Mouse (Mus musculus) intestine, postnatal 0 days (tissue): ENCODE results near the gene Defb7. TPM values are rescaled to one million over a fixed set of nuclear protein-coding genes. Genes with fewer than 3 reads are reported as not detected.

Experiments used
- ATAC-seq: fragments of 200-750 bp; cut with Nextera tagmentation; 2 replicates; pipeline ENCODE4 v1.8.0; 2017; ENCODE audit warnings: mild to moderate bottlenecking, moderate TSS enrichment, moderate library complexity
- H3K27ac ChIP-seq: fragments of 300-500 bp; sonication (generic); 2 replicates; pipeline ENCODE4 v1.5.1; 2014; ENCODE audit warnings: mild to moderate bottlenecking, low read depth, low read length, moderate library complexity
- H3K27me3 ChIP-seq: fragments of 300-500 bp; sonication (generic); replicated peaks from 2 replicates; pipeline ENCODE4 v1.6.1; 2014; ENCODE audit warnings: low read length, mixed read lengths; ENCODE audit not compliant: control insufficient read depth, insufficient read depth
- H3K36me3 ChIP-seq: fragments of 300-500 bp; sonication (generic); 2 replicates; pipeline ENCODE4 v1.6.1; 2014; ENCODE audit warnings: mild to moderate bottlenecking, moderate library complexity; ENCODE audit not compliant: control insufficient read depth, insufficient read depth
- H3K4me1 ChIP-seq: fragments of 300-500 bp; sonication (generic); replicated peaks from 2 replicates; pipeline ENCODE4 v1.6.1; 2014; ENCODE audit warnings: antibody characterized with exemption, low read length, mixed read lengths; ENCODE audit not compliant: control insufficient read depth, insufficient read depth
- H3K4me2 ChIP-seq: fragments of 300-500 bp; sonication (generic); replicated peaks from 2 replicates; pipeline ENCODE4 v1.6.1; 2014; ENCODE audit warnings: low read depth, mild to moderate bottlenecking, moderate library complexity
- H3K4me3 ChIP-seq: fragments of 300-500 bp; sonication (generic); 2 replicates; pipeline ENCODE4 v1.5.1; 2014; ENCODE audit warnings: low read depth, low read length
- H3K9ac ChIP-seq: fragments of 300-500 bp; sonication (generic); 2 replicates; pipeline ENCODE4 v1.6.1; 2014; ENCODE audit warnings: mild to moderate bottlenecking, low read depth, low read length
- H3K9me3 ChIP-seq: fragments of 300-500 bp; sonication (generic); 2 replicates; pipeline ENCODE4 v1.6.1; 2016; ENCODE audit warnings: mixed run types; ENCODE audit not compliant: control insufficient read depth
- CTCF ChIP-seq: sonication (generic); IDR thresholded peaks from 2 replicates; pipeline ENCODE4 v1.5.1; 2016; ENCODE audit warnings: low read depth, mild to moderate bottlenecking, control low read depth, antibody characterized with exemption, moderate library complexity
- WGBS: fragments of 180-500 bp; shearing (Covaris S2); extraction: QIAGEN DNeasy Blood & Tissue Kit; methylation state at CpG from one replicate; pipeline ENCODE4 v1.1.7; 2014; 5-methylcytosine and 5-hydroxymethylcytosine counted together
- polyA plus RNA-seq: library from polyadenylated mRNA; unstranded; fragments of >200 nt; fragmentation: Nextera tagmentation; extraction: Ambion mirVana; gene quantifications from 2 replicates; pipeline ENCODE4 v1.2.1, GENCODE M21; 2015

Defb7 gene
- polyA plus RNA-seq, result not detected in 2 replicates

DNA sequence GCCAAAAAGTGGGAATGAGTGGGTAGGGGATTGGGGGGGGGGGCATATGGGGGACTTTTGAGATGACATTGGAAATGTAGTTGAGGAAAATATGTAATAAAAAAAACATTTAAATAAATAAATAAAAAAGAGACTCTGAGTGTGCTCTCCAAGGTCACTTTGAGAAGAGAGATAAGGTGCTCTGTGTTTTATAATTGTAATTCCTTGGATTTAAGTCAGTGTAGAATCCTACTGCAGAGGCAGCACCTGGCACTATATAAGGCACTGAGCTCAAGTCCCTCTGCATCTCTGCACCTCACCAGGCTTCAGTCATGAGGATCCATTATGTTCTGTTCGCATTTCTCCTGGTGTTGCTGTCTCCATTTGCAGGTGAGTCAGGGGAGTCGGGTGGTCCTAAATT, at the start of gene Defb7:
Gene Defb7 (plus strand): TSS at position 301 of the 400 bp plus-strand sequence.
- Histone ChIP-seq H3K27ac (no peak within 1 kb of the TSS), H3K4me1 (no peaks in the 10 kb centered on the region), H3K4me2 (no peak within 1 kb of the TSS), H3K9ac (no peak within 1 kb of the TSS), H3K27me3 (no peaks in the 10 kb centered on the region), H3K36me3 (no peaks in the 10 kb centered on the region), H3K9me3 (no peaks in the 10 kb centered on the region), H3K4me3 (no peak within 1 kb of the TSS)
- WGBS, result 86% methylated on average over 2 of the region's 2 CpGs
- no peak for ATAC-seq
- no peak for TF ChIP-seq CTCF

DNA sequence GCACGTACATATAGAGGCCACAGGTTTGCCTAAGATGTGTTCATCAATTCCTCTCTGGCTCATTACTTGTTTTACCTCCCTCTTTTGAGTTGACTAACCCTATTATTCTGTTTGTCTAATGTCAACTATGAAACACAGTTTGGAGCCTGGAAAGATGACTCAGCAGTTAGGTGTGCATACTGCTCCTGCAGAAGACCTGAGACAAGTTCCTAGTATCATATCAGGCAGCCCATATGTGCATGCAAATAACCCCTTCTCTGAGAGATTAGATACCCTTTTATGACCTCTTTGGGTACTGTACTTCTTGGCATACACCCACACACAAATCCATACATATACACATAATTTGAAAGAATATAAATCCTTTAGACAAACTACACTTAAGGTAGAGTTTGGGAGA, 48.5 kb upstream of the Defb7 start:
- no peaks in the 10 kb centered on the region for H3K4me1 ChIP-seq
- H3K36me3 ChIP-seq, result no peaks in the 10 kb centered on the region
- 67% methylated on average over 1 of the region's 1 CpGs for WGBS
- no peak for ATAC-seq
- H3K4me2 ChIP-seq, result no peak overlapping the region
- no peak overlapping the region for H3K27ac ChIP-seq
- no peak for TF ChIP-seq CTCF
- H3K9me3 ChIP-seq, result no peaks in the 10 kb centered on the region
- H3K4me3 ChIP-seq, result no peak overlapping the region
- no peak overlapping the region for H3K9ac ChIP-seq
- no peaks in the 10 kb centered on the region for H3K27me3 ChIP-seq

DNA sequence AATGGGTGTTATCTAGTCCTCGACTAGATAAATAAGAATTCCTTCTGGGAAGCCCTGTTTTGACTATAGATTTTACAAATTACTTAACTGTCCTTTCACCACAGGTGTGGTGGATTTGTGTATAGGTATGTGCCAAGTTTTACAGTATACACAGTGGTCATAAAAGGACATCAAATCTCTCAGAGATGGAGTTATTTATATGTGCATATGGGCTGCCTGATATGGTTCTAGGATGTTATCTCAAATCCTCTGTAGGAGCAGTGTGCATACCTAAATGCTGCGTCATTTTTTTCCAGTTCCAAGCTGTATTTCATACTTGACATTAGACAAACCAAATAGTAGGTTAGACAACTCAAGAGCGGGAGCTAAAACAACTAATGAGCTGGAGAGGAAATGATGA, 33.5 kb upstream of the Defb7 start:
- H3K9me3 ChIP-seq, result no peaks in the 10 kb centered on the region
- 78% methylated on average over 3 of the region's 3 CpGs for WGBS
- H3K27ac ChIP-seq, result no peak overlapping the region
- no peaks in the 10 kb centered on the region for H3K4me1 ChIP-seq
- H3K4me3 ChIP-seq, result no peak overlapping the region
- H3K4me2 ChIP-seq, result no peak overlapping the region
- no peaks in the 10 kb centered on the region for H3K27me3 ChIP-seq
- H3K36me3 ChIP-seq, result no peaks in the 10 kb centered on the region
- no peak for ATAC-seq
- no peak for TF ChIP-seq CTCF
- H3K9ac ChIP-seq, result no peak overlapping the region

DNA sequence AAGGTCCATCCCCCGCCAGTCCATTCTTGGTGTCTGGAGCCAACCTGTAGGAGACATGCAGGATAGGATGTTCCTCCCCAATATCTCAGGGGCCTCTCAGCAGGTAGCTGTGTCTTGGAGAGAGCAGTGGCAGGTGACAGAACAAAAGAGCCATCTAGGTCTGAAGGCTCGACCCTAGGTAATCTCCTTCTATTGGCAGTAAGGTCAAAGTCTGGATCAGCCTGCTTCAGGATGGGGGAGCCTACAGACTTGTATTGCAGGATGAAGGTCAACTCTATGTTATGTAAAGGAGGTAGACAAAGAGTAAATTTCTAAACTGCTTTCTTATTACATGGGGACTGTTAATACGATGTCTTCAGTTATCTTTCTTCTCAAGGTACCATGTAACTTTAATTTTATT, 25.9 kb upstream of the Defb7 start:
- TF ChIP-seq CTCF, result no peak
- Histone ChIP-seq H3K36me3 (no peaks in the 10 kb centered on the region), H3K9ac (no peak overlapping the region), H3K9me3 (no peaks in the 10 kb centered on the region), H3K4me3 (no peak overlapping the region), H3K27ac (no peak overlapping the region), H3K4me1 (no peaks in the 10 kb centered on the region), H3K27me3 (no peaks in the 10 kb centered on the region), H3K4me2 (no peak overlapping the region)
- WGBS, result 72% methylated on average over 3 of the region's 3 CpGs
- no peak for ATAC-seq

DNA sequence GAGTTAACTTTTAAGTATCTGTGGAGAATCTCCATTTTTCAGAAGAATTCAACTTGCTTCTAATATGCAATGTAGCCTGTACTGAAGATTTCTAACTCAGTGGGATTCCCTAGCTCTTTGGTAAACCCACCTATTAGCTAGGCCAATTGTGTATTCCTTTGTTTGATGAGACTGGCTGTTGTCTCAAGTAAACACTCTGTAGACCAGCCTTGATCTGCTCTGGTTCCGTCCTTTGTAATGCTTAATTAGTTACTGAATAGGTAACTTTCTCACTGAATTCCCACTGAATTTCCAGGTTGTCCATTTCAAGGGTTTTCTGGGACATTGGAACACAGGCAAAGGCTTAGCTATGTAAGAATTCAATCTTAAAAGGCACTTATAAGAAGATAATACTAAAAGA, 5.6 kb downstream of the Defb7 start:
- no peaks in the 10 kb centered on the region for H3K36me3 ChIP-seq
- no peak overlapping the region for H3K27ac ChIP-seq
- no peak overlapping the region for H3K4me3 ChIP-seq
- TF ChIP-seq CTCF, result no peak
- no peaks in the 10 kb centered on the region for H3K4me1 ChIP-seq
- no peak overlapping the region for H3K4me2 ChIP-seq
- no peak for ATAC-seq
- no peaks in the 10 kb centered on the region for H3K27me3 ChIP-seq
- WGBS, result 51% methylated on average over 1 of the region's 1 CpGs
- H3K9me3 ChIP-seq, result no peaks in the 10 kb centered on the region; the same call in 1 of the 2 replicates
- no peak overlapping the region for H3K9ac ChIP-seq

DNA sequence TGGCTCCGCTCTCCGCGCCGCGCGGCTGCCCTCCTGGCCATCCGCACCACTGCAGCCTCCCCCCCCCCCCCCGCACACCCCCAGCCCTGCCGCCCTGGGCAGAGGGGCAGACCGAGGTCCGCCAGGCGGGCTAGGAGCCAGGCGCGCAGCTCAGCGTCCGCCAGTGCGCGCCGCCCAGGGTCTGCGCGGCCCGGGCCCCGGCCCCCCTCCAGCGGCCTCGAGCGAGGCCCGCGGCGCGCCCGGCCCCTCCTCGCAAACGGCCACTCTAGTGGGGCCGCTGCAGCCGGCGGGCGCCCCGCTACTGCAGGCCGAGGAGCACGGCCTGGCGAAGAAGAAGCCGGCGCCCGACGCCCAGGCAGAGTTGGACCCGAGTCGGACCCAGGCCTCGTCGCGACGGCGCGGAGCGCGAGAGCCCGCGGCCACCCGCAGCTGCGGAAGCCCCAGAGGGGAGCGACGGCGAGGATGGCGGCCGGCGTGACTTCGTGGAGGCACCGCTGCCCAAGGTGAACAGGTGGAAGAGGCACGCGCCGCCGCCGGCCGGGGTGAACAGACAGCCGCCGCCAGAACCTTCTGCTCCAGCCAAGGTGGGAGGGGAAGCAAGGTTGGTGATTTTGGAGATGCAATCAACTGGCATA, 40.4 kb downstream of the Defb7 start:
- Histone ChIP-seq H3K9me3 (0 out of 2 replicates have a peak, but pooled peaks cover 3% of the 10 kb centered on the region), H3K4me2 (peak overlapping the region; percentile 63), H3K4me1 (no peaks in the 10 kb centered on the region), H3K27ac (no peak overlapping the region), H3K27me3 (peaks cover 9% of the 10 kb centered on the region; the same call in 1 of the 2 replicates), H3K9ac (no peak overlapping the region), H3K36me3 (no peaks in the 10 kb centered on the region), H3K4me3 (peak overlapping the region; percentile 23; the same call in 1 of the 2 replicates)
- ATAC-seq, result no peak
- TF ChIP-seq CTCF, result no peak
- 5% methylated on average over 73 of the region's 75 CpGs for WGBS
